ENCODE assay signal across 26 mouse cellular contexts in genomic region chr14:117603837-117604236, GRCm38 (mm10).
"Had no signal": no experiment of that assay in that cellular context is flagged by ENCODE, and none has a peak within 500 bp of the region (broad histone marks: within the 10 kb centered on the region; RNA-seq: fewer than 3 reads in every experiment).

No protein-coding gene starts in this region.

- H3K27ac ChIP-seq: gastrocnemius, adult 2 months; heart, embryonic 10.5 days; hindbrain, embryonic 10.5 days; hindbrain, embryonic 12.5 days; hindbrain, embryonic 14.5 days; intestine, embryonic 15.5 days; layer of hippocampus, adult 2 months; left cerebral cortex, adult 2 months; limb, embryonic 10.5 days; limb, embryonic 12.5 days; liver, embryonic 13.5 days; liver, embryonic 15.5 days had no signal

- H3K27me3 ChIP-seq: heart, embryonic 12.5 days; hindbrain, embryonic 12.5 days; intestine, embryonic 15.5 days; limb, embryonic 12.5 days; liver, embryonic 13.5 days; liver, embryonic 15.5 days had no signal

- H3K4me2 ChIP-seq: heart, embryonic 12.5 days; hindbrain, embryonic 12.5 days; hindbrain, embryonic 14.5 days; intestine, embryonic 15.5 days; limb, embryonic 12.5 days; liver, embryonic 11.5 days; liver, embryonic 13.5 days; liver, embryonic 15.5 days had no signal

- H3K4me1 ChIP-seq: heart, embryonic 10.5 days; heart, embryonic 12.5 days; intestine, embryonic 15.5 days; limb, embryonic 10.5 days; limb, embryonic 12.5 days; liver, embryonic 13.5 days; liver, embryonic 15.5 days had no signal

- H3K36me3 ChIP-seq: heart, embryonic 10.5 days; heart, embryonic 12.5 days; hindbrain, embryonic 10.5 days; hindbrain, embryonic 12.5 days; intestine, embryonic 15.5 days; limb, embryonic 10.5 days; limb, embryonic 12.5 days; liver, embryonic 13.5 days; liver, embryonic 15.5 days had no signal

- DNase-seq: gastrocnemius, adult 2 months; gastrocnemius, postnatal 10 days; gastrocnemius, postnatal 25 days; heart, adult 18-20 months; heart, postnatal 10 days; heart, postnatal 4 days; kidney, adult 18-20 months; kidney, adult 9 months; kidney, postnatal 25 days; liver; liver, embryonic 13.5 days had no signal

- ATAC-seq: hindbrain, embryonic 16.5 days; inflammation-experienced regulatory T-cells, adult 6 months; intestine, embryonic 15.5 days; intestine, postnatal 0 days had no signal

- H3K4me3 ChIP-seq: gastrocnemius, adult 2 months; heart, embryonic 10.5 days; heart, embryonic 12.5 days; hindbrain, embryonic 10.5 days; hindbrain, embryonic 12.5 days; intestine, embryonic 15.5 days; layer of hippocampus, adult 2 months; left cerebral cortex, adult 2 months; limb, embryonic 10.5 days; limb, embryonic 12.5 days; liver, embryonic 13.5 days; liver, embryonic 15.5 days had no signal

- H3K9me3 ChIP-seq: heart, embryonic 10.5 days; heart, embryonic 12.5 days; hindbrain, embryonic 10.5 days; hindbrain, embryonic 12.5 days; intestine, embryonic 15.5 days; limb, embryonic 10.5 days; limb, embryonic 12.5 days; liver, embryonic 13.5 days; liver, embryonic 15.5 days had no signal

- H3K9ac ChIP-seq: heart, embryonic 12.5 days; hindbrain, embryonic 12.5 days; hindbrain, embryonic 14.5 days; intestine, embryonic 15.5 days; limb, embryonic 12.5 days; liver, embryonic 13.5 days; liver, embryonic 15.5 days had no signal
